Mouse (Mus musculus) left cerebral cortex, adult 11 months (tissue): Measurements from ENCODE around the gene Anapc11.

Experiments
- DNase-seq: peaks from one replicate; pipeline ENCODE4 v3.0.0; 2022; ENCODE audit warnings: low spot score

Anapc11 gene

GRCm38 (mm10) chr11:120627468-120628300 lies 29.5 kb downstream of the Anapc11 start:
- no peak for DNase-seq

- no peak for DNase-seq
These were observed 30.6 kb downstream of the Anapc11 start for GRCm38 (mm10) chr11:120628601-120629340.

- no peak for DNase-seq
These were observed 31.1 kb downstream of the Anapc11 start for GRCm38 (mm10) chr11:120629341-120629730.

GRCm38 (mm10) chr11:120629911-120630310 lies 31.7 kb downstream of the Anapc11 start:
- DNase-seq = no peak

- DNase-seq = no peak
These were observed 32.2 kb downstream of the Anapc11 start for GRCm38 (mm10) chr11:120630401-120630871.

- DNase-seq = no peak
These were observed 32.9 kb downstream of the Anapc11 start for GRCm38 (mm10) chr11:120630881-120631725.

- DNase-seq = no peak
These were observed 33.7 kb downstream of the Anapc11 start for GRCm38 (mm10) chr11:120631726-120632448.

- no peak for DNase-seq
These were observed 34.6 kb downstream of the Anapc11 start for GRCm38 (mm10) chr11:120632559-120633519.

GRCm38 (mm10) chr11:120633520-120634343 lies 35.5 kb downstream of the Anapc11 start, which contains the start of gene Mafg:
Gene Mafg (minus strand): TSS chr11:120633600.
- peak; percentile 89 for DNase-seq

GRCm38 (mm10) chr11:120634810-120635209 lies 36.6 kb downstream of the Anapc11 start:
- no peak for DNase-seq

GRCm38 (mm10) chr11:120641255-120641654 lies 43.0 kb downstream of the Anapc11 start:
- DNase-seq = no peak

GRCm38 (mm10) chr11:120641869-120642268 lies 43.6 kb downstream of the Anapc11 start:
- DNase-seq = no peak

GRCm38 (mm10) chr11:120642939-120643600 lies 44.8 kb downstream of the Anapc11 start:
- no peak for DNase-seq

GRCm38 (mm10) chr11:120643601-120643987 lies 45.4 kb downstream of the Anapc11 start, which contains the start of gene Pycr1:
Gene Pycr1 (minus strand): TSS chr11:120643769.
- DNase-seq = peak; percentile 87

GRCm38 (mm10) chr11:120647047-120647830 lies 49.0 kb downstream of the Anapc11 start:
- DNase-seq = no peak

- DNase-seq = no peak
These were observed 49.8 kb downstream of the Anapc11 start, which contains the start of gene Myadml2 for GRCm38 (mm10) chr11:120648001-120648476. Gene Myadml2 (minus strand): TSS chr11:120648158.

GRCm38 (mm10) chr11:120651872-120652271 lies 53.7 kb downstream of the Anapc11 start:
- DNase-seq = no peak

GRCm38 (mm10) chr11:120654741-120655140 lies 56.5 kb downstream of the Anapc11 start:
- DNase-seq = no peak
